Mouse (Mus musculus) embryonic fibroblast, embryonic 13.5 days (primary cell): ENCODE measurements around the gene Ap1g1.

ENCODE experiments used
- CTCF ChIP-seq: IDR thresholded peaks from 2 replicates; pipeline ENCODE4 v1.5.1; 2011; ENCODE audit warnings: mild to moderate bottlenecking, control low read depth, low read length, moderate library complexity, borderline replicate concordance; ENCODE audit not compliant: insufficient read depth
- POLR2A ChIP-seq: IDR thresholded peaks from 2 replicates; pipeline ENCODE4 v1.6.1; 2011; ENCODE audit warnings: low read depth, mild to moderate bottlenecking, control low read depth, low read length, moderate library complexity

DNA sequence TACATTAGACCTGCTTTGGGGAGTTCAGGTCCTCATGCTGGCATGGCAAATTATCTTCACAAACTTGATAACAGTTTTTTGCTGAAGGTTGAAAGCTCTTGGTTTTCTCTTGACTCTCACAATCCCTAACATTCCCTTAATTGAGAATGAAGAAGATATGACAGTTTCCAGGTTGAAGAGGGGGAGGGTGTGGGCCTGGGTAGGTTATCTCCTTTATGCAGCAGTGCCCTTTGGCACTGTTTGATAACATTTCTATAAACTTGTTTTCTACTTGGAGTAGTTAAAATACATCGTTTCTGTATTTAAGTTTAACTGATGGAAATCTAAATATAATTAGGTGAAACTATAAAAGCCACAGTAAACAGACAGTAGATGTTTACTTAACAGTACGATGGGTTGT lies 86.4 kb downstream of the Ap1g1 start:
- TF ChIP-seq CTCF (no peak), POLR2A (no peak)
